Mouse (Mus musculus) midbrain, embryonic 11.5 days (tissue): ENCODE results near the gene Krtap26-1. TPM values are rescaled to one million over a fixed set of nuclear protein-coding genes. Genes with fewer than 3 reads are reported as not detected.
A peak's percentile ranks its signal among the peaks of the same experiment; 100 is the strongest.

ENCODE experiments used
- ATAC-seq: fragments of 200-750 bp; cut with Nextera tagmentation; 2 replicates; pipeline ENCODE4 v1.8.0; 2017; ENCODE audit warnings: moderate TSS enrichment, moderate library complexity; ENCODE audit not compliant: low FRiP score
- DNase-seq: peaks from one replicate; pipeline ENCODE4 v3.0.0; 2015; ENCODE audit warnings: low spot score; ENCODE audit errors: missing footprints
- H3K27ac ChIP-seq: fragments of 300-500 bp; sonication (generic); 2 replicates; pipeline ENCODE4 v1.5.1; 2014; ENCODE audit warnings: low read depth, low read length
- H3K27me3 ChIP-seq: fragments of 300-500 bp; sonication (generic); 2 replicates; pipeline ENCODE4 v1.6.1; 2014; ENCODE audit warnings: mild to moderate bottlenecking, low read length, moderate library complexity, mixed read lengths; ENCODE audit not compliant: control insufficient read depth, insufficient read depth
- H3K36me3 ChIP-seq: fragments of 300-500 bp; sonication (generic); 2 replicates; pipeline ENCODE4 v1.6.1; 2014; ENCODE audit warnings: mild to moderate bottlenecking, low read length, moderate library complexity, mixed read lengths; ENCODE audit not compliant: control insufficient read depth, insufficient read depth
- H3K4me1 ChIP-seq: fragments of 300-500 bp; sonication (generic); 2 replicates; pipeline ENCODE4 v1.6.1; 2014; ENCODE audit warnings: low read length; ENCODE audit not compliant: control insufficient read depth, insufficient read depth
- H3K4me2 ChIP-seq: fragments of 300-500 bp; sonication (generic); 2 replicates; pipeline ENCODE4 v1.6.1; 2014; ENCODE audit warnings: mild to moderate bottlenecking, moderate library complexity
- H3K4me3 ChIP-seq: fragments of 300-500 bp; sonication (generic); 2 replicates; pipeline ENCODE4 v1.5.1; 2014; ENCODE audit warnings: low read depth, low read length
- H3K9ac ChIP-seq: fragments of 300-500 bp; sonication (generic); 2 replicates; pipeline ENCODE4 v1.6.1; 2014; ENCODE audit warnings: low read length
- H3K9me3 ChIP-seq: fragments of 300-500 bp; sonication (generic); 2 replicates; pipeline ENCODE4 v1.6.1; 2016; ENCODE audit warnings: low read length; ENCODE audit not compliant: control insufficient read depth
- WGBS: fragments of 180-500 bp; shearing (Covaris S2); extraction: QIAGEN DNeasy Blood & Tissue Kit; methylation state at CpG from one replicate; pipeline ENCODE4 v1.1.7; 2014; 5-methylcytosine and 5-hydroxymethylcytosine counted together
- polyA plus RNA-seq: library from polyadenylated mRNA; unstranded; fragments of >200 nt; fragmentation: Nextera tagmentation; extraction: Ambion mirVana; gene quantifications from 2 replicates; pipeline ENCODE4 v1.2.1, GENCODE M21; 2014

Gene Krtap26-1
- polyA plus RNA-seq, 1 experiment from 2014 or later: not detected

GRCm38 (mm10) chr16:88599504-88600237 lies 47.9 kb downstream of the Krtap26-1 start:
- no peak overlapping the region for H3K27ac ChIP-seq
- H3K9me3 ChIP-seq: no peaks in the 10 kb centered on the region
- no peaks in the 10 kb centered on the region for H3K36me3 ChIP-seq
- H3K27me3 ChIP-seq: no peaks in the 10 kb centered on the region
- DNase-seq (peak; percentile 45), ATAC-seq (no peak)
- H3K4me1 ChIP-seq: no peaks in the 10 kb centered on the region; the same call in 1 of the 2 replicates
- H3K9ac ChIP-seq: no peak overlapping the region
- 80% methylated on average over 16 of the region's 16 CpGs for WGBS
- no peak overlapping the region for H3K4me3 ChIP-seq
- H3K4me2 ChIP-seq: no peak overlapping the region

Other genes with a start within 250 kb of the Krtap26-1 start
- not detected in 2 replicates for gene Cldn17, start 140.8 kb downstream of the Krtap26-1 start, polyA plus RNA-seq
- gene Cldn8, start 84.6 kb downstream of the Krtap26-1 start, polyA plus RNA-seq: 0.37 and 0.38 TPM in 2 replicates
- gene Krtap24-1, start 35.5 kb downstream of the Krtap26-1 start, polyA plus RNA-seq: not detected in 2 replicates
- gene 2310079G19Rik, start 20.1 kb downstream of the Krtap26-1 start, polyA plus RNA-seq: not detected in 2 replicates
- not detected in 2 replicates for gene Krtap27-1, start 23.9 kb upstream of the Krtap26-1 start, polyA plus RNA-seq
- gene 2310061N02Rik, start 60.2 kb upstream of the Krtap26-1 start, polyA plus RNA-seq: not detected in 2 replicates
- not detected in 2 replicates for gene Krtap13-1, start 81.1 kb upstream of the Krtap26-1 start, polyA plus RNA-seq
- not detected in 2 replicates for gene Krtap13, start 103.8 kb upstream of the Krtap26-1 start, polyA plus RNA-seq
- gene 2310034C09Rik, start 111.1 kb upstream of the Krtap26-1 start, polyA plus RNA-seq: not detected in 2 replicates
- gene 2310057N15Rik, start 126.4 kb upstream of the Krtap26-1 start, polyA plus RNA-seq: not detected in 2 replicates
- gene Gm5965, start 130.1 kb upstream of the Krtap26-1 start, polyA plus RNA-seq: not detected in 2 replicates
- gene Gm20741, start 164.4 kb upstream of the Krtap26-1 start, polyA plus RNA-seq: not detected in 2 replicates
- gene Krtap15, start 172.4 kb upstream of the Krtap26-1 start, polyA plus RNA-seq: not detected in 2 replicates
- gene Krtap14, start 178.3 kb upstream of the Krtap26-1 start, polyA plus RNA-seq: not detected in 2 replicates
- not detected in 2 replicates for gene Krtap19-1, start 221.6 kb upstream of the Krtap26-1 start, polyA plus RNA-seq
- not detected in 2 replicates for gene Krtap19-2, start 226.5 kb upstream of the Krtap26-1 start, polyA plus RNA-seq
- gene Krtap19-3, start 230.2 kb upstream of the Krtap26-1 start, polyA plus RNA-seq: not detected in 2 replicates
- gene Krtap19-4, start 237.3 kb upstream of the Krtap26-1 start, polyA plus RNA-seq: not detected in 2 replicates
- not detected in 2 replicates for gene Krtap19-5, start 248.7 kb upstream of the Krtap26-1 start, polyA plus RNA-seq